ENCODE assay signal across 10 mouse cellular contexts in genomic region chr7:45798931-45799330, GRCm38 (mm10). TPM values are rescaled to one million over a fixed set of nuclear protein-coding genes. Genes with fewer than 3 reads are reported as not detected.
DNase-seq lines count a peak whose midpoint lies in the region; ATAC-seq lines count a peak whose summit lies in the region.
"Had no signal": no experiment of that assay in that cellular context is flagged by ENCODE, and none has a peak within 500 bp of the region (broad histone marks: within the 10 kb centered on the region; RNA-seq: fewer than 3 reads in every experiment).

No protein-coding gene starts in this region.

- H3K4me2 ChIP-seq in forebrain, embryonic 14.5 days (ENCODE audit: low read length): no peak overlapping the region
- no peak overlapping the region for H3K4me2 ChIP-seq in forebrain, embryonic 12.5 days
- peak overlapping the region; percentile 64 for H3K4me2 ChIP-seq in lung, embryonic 16.5 days (ENCODE audit: low read depth, low read length)
- H3K4me2 ChIP-seq in intestine, embryonic 16.5 days (ENCODE audit: low read depth, low read length): peak overlapping the region; percentile 97; the same call in 1 of the 2 replicates
- peak overlapping the region; percentile 54; the same call in 1 of the 2 replicates for H3K4me2 ChIP-seq in neural tube, embryonic 15.5 days

- no peak overlapping the region for H3K27ac ChIP-seq in forebrain, embryonic 14.5 days (ENCODE audit: low read depth, low read length)
- H3K27ac ChIP-seq in forebrain, embryonic 12.5 days: no peak overlapping the region
- H3K27ac ChIP-seq in lung, embryonic 16.5 days (ENCODE audit: low read length): no peak overlapping the region; the same call in 1 of the 2 replicates
- no peak overlapping the region for H3K27ac ChIP-seq in intestine, embryonic 16.5 days (ENCODE audit: low read length)
- H3K27ac ChIP-seq in neural tube, embryonic 15.5 days (replicated peaks): no peak overlapping the region

- 52% methylated on average over 7 of the region's 7 CpGs for WGBS in forebrain, embryonic 14.5 days
- WGBS in forebrain, embryonic 12.5 days: 51% methylated on average over 7 of the region's 7 CpGs
- 45% methylated on average over 7 of the region's 7 CpGs for WGBS in lung, embryonic 16.5 days
- 54% methylated on average over 7 of the region's 7 CpGs for WGBS in intestine, embryonic 16.5 days
- 52% methylated on average over 7 of the region's 7 CpGs for WGBS in neural tube, embryonic 15.5 days

- no peak for DNase-seq in forebrain, embryonic 14.5 days (ENCODE audit: low spot score)
- no peak for DNase-seq in lung, postnatal 25 days (ENCODE audit: low spot score)
- no peak for DNase-seq in frontal cortex, postnatal 36 days (ENCODE audit: low spot score in 2 of 2)

- H3K9ac ChIP-seq in forebrain, embryonic 14.5 days (ENCODE audit: low read length): peak overlapping the region; percentile 58; the same call in 1 of the 2 replicates
- H3K9ac ChIP-seq in forebrain, embryonic 12.5 days: no peak overlapping the region
- H3K9ac ChIP-seq in lung, embryonic 16.5 days (ENCODE audit: low read length): no peak overlapping the region
- H3K9ac ChIP-seq in intestine, embryonic 16.5 days (ENCODE audit: low read depth, low read length): no peak overlapping the region
- H3K9ac ChIP-seq in neural tube, embryonic 15.5 days (replicated peaks): no peak overlapping the region

- no peaks in the 10 kb centered on the region for H3K9me3 ChIP-seq in forebrain, embryonic 14.5 days (replicated peaks; ENCODE audit: control insufficient read depth, low read length)
- no peaks in the 10 kb centered on the region for H3K9me3 ChIP-seq in forebrain, embryonic 12.5 days
- H3K9me3 ChIP-seq in lung, embryonic 16.5 days (ENCODE audit: control insufficient read depth, low read length): no peaks in the 10 kb centered on the region
- H3K9me3 ChIP-seq in intestine, embryonic 16.5 days (ENCODE audit: control insufficient read depth, low read length): no peaks in the 10 kb centered on the region
- no peaks in the 10 kb centered on the region for H3K9me3 ChIP-seq in neural tube, embryonic 15.5 days (replicated peaks)

- H3K4me1 ChIP-seq in forebrain, embryonic 14.5 days (ENCODE audit: control insufficient read depth, insufficient read depth, low read length): peaks cover 9% of the 10 kb centered on the region
- H3K4me1 ChIP-seq in forebrain, embryonic 12.5 days: peaks cover 28% of the 10 kb centered on the region
- peaks cover 22% of the 10 kb centered on the region for H3K4me1 ChIP-seq in lung, embryonic 16.5 days (replicated peaks; ENCODE audit: control insufficient read depth, insufficient read depth, low read length)
- peaks cover 33% of the 10 kb centered on the region for H3K4me1 ChIP-seq in intestine, embryonic 16.5 days (ENCODE audit: control insufficient read depth, insufficient read depth, low read length)
- peaks cover 31% of the 10 kb centered on the region for H3K4me1 ChIP-seq in neural tube, embryonic 15.5 days

- no peak for ATAC-seq in forebrain, embryonic 14.5 days
- ATAC-seq in forebrain, embryonic 12.5 days (ENCODE audit: low FRiP score): no peak
- no peak for ATAC-seq in lung, embryonic 16.5 days (ENCODE audit: low read depth)
- ATAC-seq in intestine, embryonic 16.5 days: no peak
- ATAC-seq in neural tube, embryonic 15.5 days (ENCODE audit: low FRiP score): no peak
- ATAC-seq in megakaryocyte progenitor cell, adult 5-6 weeks (replicated peaks; ENCODE audit: poor library complexity): no peak

- H3K36me3 ChIP-seq in forebrain, embryonic 14.5 days (ENCODE audit: control insufficient read depth, insufficient read depth, low read length): peaks cover 81% of the 10 kb centered on the region
- H3K36me3 ChIP-seq in forebrain, embryonic 12.5 days (replicated peaks): peaks cover 58% of the 10 kb centered on the region
- no peaks in the 10 kb centered on the region for H3K36me3 ChIP-seq in lung, embryonic 16.5 days (ENCODE audit: control insufficient read depth, insufficient read depth, low read length)
- no peaks in the 10 kb centered on the region for H3K36me3 ChIP-seq in intestine, embryonic 16.5 days (ENCODE audit: control insufficient read depth, insufficient read depth, low read length)
- H3K36me3 ChIP-seq in neural tube, embryonic 15.5 days: peaks cover 61% of the 10 kb centered on the region

- H3K27me3 ChIP-seq in forebrain, embryonic 14.5 days (replicated peaks; ENCODE audit: control insufficient read depth, insufficient read depth, low read length): 0 out of 2 replicates have a peak, but pooled peaks cover 4% of the 10 kb centered on the region
- H3K27me3 ChIP-seq in forebrain, embryonic 12.5 days: peaks cover 57% of the 10 kb centered on the region
- peaks cover 25% of the 10 kb centered on the region for H3K27me3 ChIP-seq in lung, embryonic 16.5 days (ENCODE audit: control insufficient read depth, insufficient read depth, low read depth, low read length)
- peaks cover 12% of the 10 kb centered on the region; the same call in 1 of the 2 replicates for H3K27me3 ChIP-seq in intestine, embryonic 16.5 days (replicated peaks; ENCODE audit: control insufficient read depth, insufficient read depth, low read length)
- peaks cover 8% of the 10 kb centered on the region for H3K27me3 ChIP-seq in neural tube, embryonic 15.5 days (replicated peaks)

- H3K4me3 ChIP-seq in forebrain, embryonic 14.5 days (ENCODE audit: low read depth, low read length): no peak overlapping the region
- H3K4me3 ChIP-seq in forebrain, embryonic 12.5 days (replicated peaks): no peak overlapping the region
- H3K4me3 ChIP-seq in lung, embryonic 16.5 days (ENCODE audit: low read length): peak overlapping the region; percentile 51
- no peak overlapping the region; the same call in 1 of the 2 replicates for H3K4me3 ChIP-seq in intestine, embryonic 16.5 days (ENCODE audit: low read length)
- H3K4me3 ChIP-seq in neural tube, embryonic 15.5 days (replicated peaks): no peak overlapping the region

RNA-seq across cellular contexts. Expression of gene Sult2b1, which starts 14.5 kb away (rescaled TPM):
- 4.0 and 5.4 TPM in 2 replicates for polyA plus RNA-seq in forebrain, embryonic 14.5 days (2014; fragmentation: Nextera tagmentation; extraction: Ambion mirVana)
- 1.5 and 1.9 TPM in 2 replicates for polyA plus RNA-seq in forebrain, embryonic 12.5 days (2016; fragmentation: Nextera tagmentation; extraction: Ambion mirVana)
- 6.6 and 7.9 TPM in 2 replicates for polyA plus RNA-seq in lung, embryonic 16.5 days (2015; fragmentation: Nextera tagmentation; extraction: Ambion mirVana)
- 3.9 and 4.8 TPM in 2 replicates for polyA plus RNA-seq in intestine, embryonic 16.5 days (2015; fragmentation: Nextera tagmentation; extraction: Ambion mirVana)
- 7.1 and 8.6 TPM in 2 replicates for polyA plus RNA-seq in neural tube, embryonic 15.5 days (2015; fragmentation: Nextera tagmentation; extraction: Ambion mirVana)
- total RNA-seq in megakaryocyte progenitor cell, adult 5-6 weeks (2015): 1.2 and 1.7 TPM in 2 replicates
- total RNA-seq in megakaryocyte progenitor cell, adult 5-6 weeks (2017): 1.9 and 6.4 TPM in 2 replicates
- total RNA-seq: heart, adult 8-10 months had no signal

RNA-seq across cellular contexts. Expression of gene Lmtk3, which starts 15.4 kb away (rescaled TPM):
- 11.8 and 18.4 TPM in 2 replicates for polyA plus RNA-seq in forebrain, embryonic 14.5 days (2014; fragmentation: Nextera tagmentation; extraction: Ambion mirVana)
- 10.2 and 10.8 TPM in 2 replicates for polyA plus RNA-seq in forebrain, embryonic 12.5 days (2016; fragmentation: Nextera tagmentation; extraction: Ambion mirVana)
- 0.72 and 1.0 TPM in 2 replicates for polyA plus RNA-seq in lung, embryonic 16.5 days (2015; fragmentation: Nextera tagmentation; extraction: Ambion mirVana)
- polyA plus RNA-seq in intestine, embryonic 16.5 days (2015; fragmentation: Nextera tagmentation; extraction: Ambion mirVana): 0.47 and 0.51 TPM in 2 replicates
- 19.3 and 26.0 TPM in 2 replicates for polyA plus RNA-seq in neural tube, embryonic 15.5 days (2015; fragmentation: Nextera tagmentation; extraction: Ambion mirVana)
- 0.07 TPM in 2 replicates for total RNA-seq in megakaryocyte progenitor cell, adult 5-6 weeks (2015)
- total RNA-seq in megakaryocyte progenitor cell, adult 5-6 weeks (2017): not detected in 2 replicates
- total RNA-seq: common myeloid progenitor, adult 5-6 weeks had no signal

RNA-seq across cellular contexts. Expression of gene Cyth2, which starts 15.4 kb away (rescaled TPM):
- polyA plus RNA-seq in forebrain, embryonic 14.5 days (2014; fragmentation: Nextera tagmentation; extraction: Ambion mirVana): 286 TPM in 2 replicates
- polyA plus RNA-seq in forebrain, embryonic 12.5 days (2016; fragmentation: Nextera tagmentation; extraction: Ambion mirVana): 275 and 276 TPM in 2 replicates
- polyA plus RNA-seq in lung, embryonic 16.5 days (2015; fragmentation: Nextera tagmentation; extraction: Ambion mirVana): 108 and 112 TPM in 2 replicates
- polyA plus RNA-seq in intestine, embryonic 16.5 days (2015; fragmentation: Nextera tagmentation; extraction: Ambion mirVana): 77.1 and 78.2 TPM in 2 replicates
- polyA plus RNA-seq in neural tube, embryonic 15.5 days (2015; fragmentation: Nextera tagmentation; extraction: Ambion mirVana): 211 and 253 TPM in 2 replicates
- total RNA-seq in megakaryocyte progenitor cell, adult 5-6 weeks (2015): 17.9 and 26.3 TPM in 2 replicates
- 32.4 and 34.5 TPM in 2 replicates for total RNA-seq in megakaryocyte progenitor cell, adult 5-6 weeks (2017)

RNA-seq across cellular contexts. Expression of gene Kcnj14, which starts 25.7 kb away (rescaled TPM):
- polyA plus RNA-seq in forebrain, embryonic 14.5 days (2014; fragmentation: Nextera tagmentation; extraction: Ambion mirVana): 0.41 and 0.78 TPM in 2 replicates
- 0.73 and 0.95 TPM in 2 replicates for polyA plus RNA-seq in forebrain, embryonic 12.5 days (2016; fragmentation: Nextera tagmentation; extraction: Ambion mirVana)
- 0.68 and 1.3 TPM in 2 replicates for polyA plus RNA-seq in lung, embryonic 16.5 days (2015; fragmentation: Nextera tagmentation; extraction: Ambion mirVana)
- 0.65 and 0.78 TPM in 2 replicates for polyA plus RNA-seq in intestine, embryonic 16.5 days (2015; fragmentation: Nextera tagmentation; extraction: Ambion mirVana)
- polyA plus RNA-seq in neural tube, embryonic 15.5 days (2015; fragmentation: Nextera tagmentation; extraction: Ambion mirVana): 1.4 and 1.7 TPM in 2 replicates
- 0.05 TPM in 2 replicates for total RNA-seq in megakaryocyte progenitor cell, adult 5-6 weeks (2015)
- total RNA-seq in megakaryocyte progenitor cell, adult 5-6 weeks (2017): not detected in 2 replicates
- total RNA-seq: common myeloid progenitor, adult 5-6 weeks had no signal

RNA-seq across cellular contexts. Expression of gene Grwd1, which starts 31.8 kb away (rescaled TPM):
- polyA plus RNA-seq in forebrain, embryonic 14.5 days (2014; fragmentation: Nextera tagmentation; extraction: Ambion mirVana): 45.2 and 46.7 TPM in 2 replicates
- 55.5 and 60.0 TPM in 2 replicates for polyA plus RNA-seq in forebrain, embryonic 12.5 days (2016; fragmentation: Nextera tagmentation; extraction: Ambion mirVana)
- polyA plus RNA-seq in lung, embryonic 16.5 days (2015; fragmentation: Nextera tagmentation; extraction: Ambion mirVana): 50.0 and 51.4 TPM in 2 replicates
- polyA plus RNA-seq in intestine, embryonic 16.5 days (2015; fragmentation: Nextera tagmentation; extraction: Ambion mirVana): 57.0 and 63.0 TPM in 2 replicates
- 40.7 and 48.9 TPM in 2 replicates for polyA plus RNA-seq in neural tube, embryonic 15.5 days (2015; fragmentation: Nextera tagmentation; extraction: Ambion mirVana)
- total RNA-seq in megakaryocyte progenitor cell, adult 5-6 weeks (2015): 22.6 and 25.1 TPM in 2 replicates
- 24.2 and 26.9 TPM in 2 replicates for total RNA-seq in megakaryocyte progenitor cell, adult 5-6 weeks (2017)

Comparison
In these comparisons a context has a peak if more than half of its experiments do, and no peak if none do; other contexts are left out.
1. H3K4me2 ChIP-seq: peak in lung, embryonic 16.5 days (single experiment), intestine, embryonic 16.5 days (single experiment) and neural tube, embryonic 15.5 days (single experiment); none in forebrain, embryonic 14.5 days (single experiment) and forebrain, embryonic 12.5 days (single experiment).